Mouse (Mus musculus) heart, embryonic 16.5 days (tissue): Measurements from ENCODE around the gene Sec22b. TPM values are rescaled to one million over a fixed set of nuclear protein-coding genes. Genes with fewer than 3 reads are reported as not detected.

Experiments
- polyA plus RNA-seq: library from polyadenylated mRNA; unstranded; fragments of >200 nt; fragmentation: Nextera tagmentation; extraction: Ambion mirVana; gene quantifications from 2 replicates; pipeline ENCODE4 v1.2.1, GENCODE M21; 2015

Gene Sec22b
- polyA plus RNA-seq, 1 experiment from 2014 or later = 112 TPM

Other genes with a start within 250 kb of the Sec22b start
- 15.4 and 15.5 TPM in 2 replicates for gene Prkab2, start 243.0 kb upstream of the Sec22b start, polyA plus RNA-seq
- gene Gm17651, start 226.5 kb upstream of the Sec22b start, polyA plus RNA-seq = not detected in 2 replicates
- 115 and 117 TPM in 2 replicates for gene Pde4dip, start 12.5 kb upstream of the Sec22b start, polyA plus RNA-seq
- 10.5 and 13.6 TPM in 2 replicates for gene Notch2, start 112.3 kb downstream of the Sec22b start, polyA plus RNA-seq